Mouse (Mus musculus) cortical plate, adult 2 months (tissue): ENCODE data around the gene Nfam1.

Source experiments
- CTCF ChIP-seq: fragments of 200-500 bp; IDR thresholded peaks from 2 replicates; pipeline ENCODE4 v1.5.1; 2011; ENCODE audit warnings: mild to moderate bottlenecking, control low read depth, low read length; ENCODE audit not compliant: insufficient read depth; ENCODE audit errors: extremely low read depth
- POLR2A ChIP-seq: fragments of 200-500 bp; IDR thresholded peaks from 2 replicates; pipeline ENCODE4 v1.6.1; 2011; ENCODE audit warnings: mild to moderate bottlenecking, low read length, control low read depth; ENCODE audit not compliant: insufficient read depth; ENCODE audit errors: extremely low read depth

- no peak for TF ChIP-seq CTCF
- no peak for TF ChIP-seq POLR2A
These were observed 23.6 kb downstream of the Nfam1 start for GRCm38 (mm10) chr15:83009532-83009931.
